Mouse (Mus musculus) ovary, postnatal 14 days (tissue): Measurements from ENCODE around the gene Smo.

Experiments used
- DNase-seq: peaks from one replicate; pipeline ENCODE4 v3.0.0; 2022; ENCODE audit warnings: low spot score

The Smo gene

DNA sequence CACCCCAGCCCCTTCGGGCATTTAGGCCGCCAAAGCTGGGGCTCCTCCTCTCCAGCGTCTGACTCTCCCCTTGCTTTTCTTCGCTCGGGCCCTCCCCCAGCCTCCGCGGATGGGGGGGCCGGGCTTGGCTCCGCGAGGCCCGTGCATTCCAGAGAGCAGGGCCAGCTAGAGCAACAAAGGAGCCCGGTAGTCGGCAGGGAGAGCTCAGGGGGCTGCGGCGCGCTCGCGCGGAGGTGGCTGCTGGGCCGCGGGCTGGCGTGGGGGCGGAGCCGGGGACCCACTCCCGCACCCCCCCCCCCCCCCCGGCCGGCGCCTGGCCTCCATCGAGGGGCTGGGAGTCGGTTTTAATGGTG lies at the start of gene Smo:
Gene Smo, plus strand, starts transcription at position 168 of the 353 bp plus-strand sequence.
- peak; percentile 87 for DNase-seq

DNA sequence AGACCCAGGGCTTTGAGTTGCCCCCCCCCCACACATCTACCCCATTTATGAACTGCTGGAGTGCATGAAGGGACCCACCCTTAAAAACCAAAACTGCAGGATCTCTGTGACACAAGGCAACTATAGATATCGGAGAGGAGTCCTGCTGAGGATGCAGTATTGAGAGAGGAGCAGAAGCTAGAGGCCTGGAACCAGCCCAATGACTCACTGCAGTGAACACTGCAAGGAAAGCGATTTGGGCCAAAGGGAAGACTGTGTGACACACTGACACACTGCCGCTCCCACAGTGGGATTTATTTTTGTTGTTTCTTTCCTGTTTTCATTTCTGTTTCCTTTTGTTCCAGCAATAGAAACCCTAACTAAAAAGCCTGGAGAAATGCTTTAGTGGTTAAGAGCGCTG lies 49.4 kb upstream of the Smo start:
- DNase-seq: no peak

DNA sequence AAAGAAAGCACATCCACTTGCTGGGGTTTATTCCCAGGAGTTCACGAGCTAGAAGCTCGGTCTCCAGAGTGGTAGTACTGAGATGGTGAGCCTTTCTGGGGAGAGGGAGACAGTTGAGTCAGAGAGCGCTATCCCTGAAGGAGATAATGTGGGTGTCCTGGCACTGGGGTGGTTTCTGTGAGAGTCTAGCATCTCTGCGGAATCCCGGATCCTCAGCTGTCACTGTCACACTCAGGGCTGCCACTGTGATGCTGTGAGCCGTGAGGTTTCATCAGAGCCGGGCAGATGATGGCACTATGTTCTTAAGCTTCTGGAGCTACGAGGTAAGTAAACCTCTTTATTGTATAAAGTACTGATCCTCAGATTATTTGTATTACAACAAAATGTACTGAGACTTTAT lies 45.8 kb upstream of the Smo start:
- no peak for DNase-seq

DNA sequence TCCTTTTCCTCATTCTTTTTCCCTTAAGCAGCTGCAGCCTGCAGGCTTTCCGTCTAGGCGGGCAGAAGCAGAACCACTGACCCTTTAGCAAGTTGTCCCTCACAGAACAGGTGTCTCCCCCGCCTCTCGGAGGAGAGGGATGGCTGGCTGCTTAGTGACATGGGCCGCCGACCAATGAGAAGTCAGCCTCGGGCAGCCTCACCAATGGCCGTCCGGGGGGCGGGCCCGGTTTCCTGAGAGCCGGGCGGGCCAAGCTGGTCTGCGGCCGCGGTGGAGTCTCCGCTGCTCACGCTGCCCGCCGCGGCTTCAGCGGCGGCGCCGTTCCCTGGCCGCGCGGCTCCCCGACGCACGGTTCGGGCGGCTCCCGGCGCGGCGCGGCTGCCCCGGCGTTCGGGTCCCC lies 41.4 kb upstream of the Smo start, which contains the start of gene Tspan33:
Gene Tspan33, plus strand, starts transcription at position 270 of the 400 bp plus-strand sequence.
- DNase-seq: peak; percentile 82

DNA sequence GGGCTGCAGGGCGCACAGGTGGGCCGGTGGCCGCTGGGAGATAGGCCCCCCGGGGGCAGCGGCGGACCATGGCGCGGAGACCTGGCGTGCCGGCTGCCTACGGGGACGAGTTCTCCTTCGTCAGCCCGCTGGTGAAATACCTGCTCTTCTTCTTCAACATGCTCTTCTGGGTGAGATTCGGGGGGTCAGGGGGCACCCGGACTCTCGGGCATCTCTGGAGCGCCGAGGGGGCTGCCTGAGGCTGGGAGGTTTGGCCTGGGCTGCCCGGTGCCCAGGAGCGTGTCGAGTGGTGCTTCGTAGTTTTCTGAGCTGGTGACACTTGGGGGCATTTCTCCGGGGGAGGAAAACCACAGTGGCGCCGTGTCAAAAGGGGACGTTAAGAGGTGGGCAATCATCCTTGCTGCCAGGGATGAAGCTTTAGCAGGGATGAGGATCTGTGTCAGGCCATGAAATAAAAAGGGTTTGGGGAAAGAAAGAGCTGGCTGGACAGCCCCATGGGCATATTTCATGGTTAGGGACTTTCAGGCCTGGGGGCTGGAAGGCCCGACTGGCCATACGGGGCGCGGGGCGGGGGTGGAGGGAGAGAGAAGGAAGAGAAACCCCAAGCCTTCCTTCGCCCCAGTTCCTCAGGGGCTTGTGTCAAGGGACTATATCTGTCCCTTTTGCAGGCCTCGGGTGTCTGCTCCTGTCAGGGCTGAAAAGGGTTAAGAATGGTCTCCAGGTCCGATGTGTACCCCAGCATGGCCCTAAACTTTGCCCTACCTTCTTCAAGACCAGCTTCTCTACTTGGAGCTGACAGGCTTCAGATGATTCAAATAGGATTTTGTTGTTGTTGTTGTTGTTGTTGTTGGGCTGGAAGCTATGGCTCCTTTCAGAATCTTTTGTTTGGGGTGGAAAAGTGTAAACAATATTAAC lies 40.7 kb upstream of the Smo start:
- DNase-seq: no peak

DNA sequence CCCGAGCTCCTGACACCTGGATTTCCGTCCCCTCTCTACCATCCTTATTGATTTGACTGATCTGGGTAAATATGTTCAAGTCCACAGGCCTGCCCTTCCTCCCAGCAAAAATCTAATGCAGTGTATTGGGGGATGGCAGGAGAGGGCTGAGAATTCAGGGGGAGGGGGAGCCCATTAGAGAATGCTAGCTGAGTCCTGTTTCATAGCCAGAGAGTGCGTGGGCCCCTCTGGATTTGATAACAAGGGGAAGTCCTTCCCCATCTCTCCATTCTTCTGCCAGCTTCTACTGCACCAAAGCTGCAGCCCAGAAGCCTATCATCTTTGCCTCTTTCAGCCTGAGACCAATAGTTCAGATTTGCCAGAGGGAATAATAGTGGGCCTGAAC lies 40.0 kb upstream of the Smo start:
- no peak for DNase-seq

DNA sequence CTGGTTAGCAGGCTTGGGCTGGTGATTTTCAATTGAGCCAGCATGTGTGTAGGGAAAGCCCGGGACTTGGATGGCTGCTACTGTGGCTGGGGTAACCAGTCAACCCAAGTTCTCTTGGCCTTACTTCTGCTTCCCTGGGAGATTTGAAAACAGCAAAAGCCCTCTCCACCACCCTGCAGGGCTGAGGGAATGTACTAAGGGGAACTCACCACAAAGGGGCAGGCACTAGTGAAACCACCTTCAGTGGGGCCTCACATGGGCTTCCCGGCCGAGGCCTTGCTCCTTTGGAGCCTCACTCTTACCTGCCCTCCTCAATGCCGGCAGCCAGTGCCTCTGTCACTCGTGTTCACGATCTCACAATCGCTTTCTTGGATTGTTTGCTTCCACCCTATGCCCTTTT lies 39.3 kb upstream of the Smo start:
- no peak for DNase-seq

DNA sequence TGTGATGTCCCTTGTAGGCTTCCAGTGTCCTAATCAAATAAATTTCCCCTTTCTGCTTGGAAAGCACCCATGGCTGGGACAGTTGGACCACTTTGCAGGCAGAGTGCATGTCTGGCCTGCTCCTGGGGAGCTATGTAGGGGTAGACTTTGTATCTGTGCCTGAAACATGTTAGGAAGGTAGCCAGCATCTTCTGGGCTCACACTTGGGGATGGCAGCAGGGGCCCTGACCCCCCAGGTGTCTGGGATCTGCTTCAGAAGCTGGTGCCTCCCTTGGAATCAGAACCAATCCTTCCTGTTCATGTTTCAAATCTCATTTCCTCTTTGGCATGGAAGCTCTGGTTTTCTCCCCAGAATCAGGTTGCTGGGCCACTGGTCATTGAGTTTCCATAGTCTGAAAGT lies 38.2 kb upstream of the Smo start:
- DNase-seq: no peak

DNA sequence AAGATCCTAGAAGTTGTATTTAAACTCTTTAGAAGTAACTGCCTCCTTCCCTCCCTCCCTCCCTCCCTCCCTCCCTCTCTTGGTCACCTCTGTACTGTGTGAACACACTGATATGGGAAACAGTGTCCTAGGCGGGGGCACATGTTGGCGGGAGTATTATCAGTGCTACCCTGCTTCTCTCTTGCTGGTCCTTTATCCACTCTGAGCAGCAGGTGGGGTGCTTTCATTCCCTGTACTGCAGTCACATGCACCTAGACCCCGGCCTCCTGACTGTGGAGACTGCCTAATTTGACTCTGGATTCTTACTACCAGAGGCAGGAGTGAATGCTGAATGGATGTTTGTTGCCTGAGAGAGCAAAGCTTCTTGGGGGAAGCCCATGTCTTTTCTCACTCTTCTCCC lies 37.8 kb upstream of the Smo start:
- no peak for DNase-seq

DNA sequence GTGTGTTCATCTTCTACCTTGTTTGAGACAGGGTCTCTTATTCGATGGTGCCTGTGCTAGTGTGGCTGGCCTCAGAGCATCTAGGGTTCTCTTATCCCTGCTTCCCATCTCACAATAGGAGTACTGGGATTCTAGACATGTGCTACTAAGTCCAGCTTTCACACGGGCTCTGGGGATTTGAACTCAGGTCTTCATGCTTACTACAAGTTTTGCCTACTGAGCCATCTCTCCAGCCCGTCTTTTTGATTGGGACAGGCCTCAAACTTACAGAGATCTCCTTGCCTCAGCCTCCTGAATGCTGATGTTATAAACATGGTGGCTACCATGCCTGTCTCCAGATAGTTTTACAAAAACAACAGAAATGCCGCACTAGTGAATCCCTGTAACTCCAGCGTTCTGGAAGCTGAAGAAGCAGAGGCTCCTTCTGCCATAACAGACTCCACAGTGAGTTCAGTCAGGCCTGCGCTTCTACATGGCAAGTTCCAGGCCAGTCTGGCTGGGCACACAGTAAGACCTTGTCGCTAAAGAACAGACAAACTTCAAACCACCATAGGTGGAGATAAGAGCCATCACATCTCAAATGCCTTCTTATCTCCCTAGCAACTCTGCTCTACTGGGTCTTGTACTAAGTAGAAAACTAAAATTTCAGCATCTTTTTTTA lies 36.1 kb upstream of the Smo start:
- DNase-seq: no peak

DNA sequence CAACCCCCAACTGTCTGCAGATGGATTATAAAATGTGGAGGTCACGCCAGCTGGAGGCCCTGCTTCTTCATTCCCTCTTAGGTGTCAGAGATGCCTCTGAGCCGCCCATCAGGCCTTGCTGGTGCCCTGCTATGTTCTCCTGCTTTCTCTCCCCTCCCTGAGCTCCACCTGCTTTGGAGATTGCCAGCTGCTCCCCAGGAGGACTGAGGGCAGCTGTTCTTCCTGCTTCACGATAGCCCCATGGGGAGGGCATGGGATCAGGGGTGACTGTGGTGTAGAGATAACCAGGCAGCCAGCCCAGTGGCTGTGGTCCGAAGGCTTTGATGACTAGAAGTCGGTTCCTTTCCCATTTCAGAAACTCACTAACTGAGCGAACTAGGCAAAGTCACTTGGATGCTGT lies 34.3 kb upstream of the Smo start:
- no peak for DNase-seq

DNA sequence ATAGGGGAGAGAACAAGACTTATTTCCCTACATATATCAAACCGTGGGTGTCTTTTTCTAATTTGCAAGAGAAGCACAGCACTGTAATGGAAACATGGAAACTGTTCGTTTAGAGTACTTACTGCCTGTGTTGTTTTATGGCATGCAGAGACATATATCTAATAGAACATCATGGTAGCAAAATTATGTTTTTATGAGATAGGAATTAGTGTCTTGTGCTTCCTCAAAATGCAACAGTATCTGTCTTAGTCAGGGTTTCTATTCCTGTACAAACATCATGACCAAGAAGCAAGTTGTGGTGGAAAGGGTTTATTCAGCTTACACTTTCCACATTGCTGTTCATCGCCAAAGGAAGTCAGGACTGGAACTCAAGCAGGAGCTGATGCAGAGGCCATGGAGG lies 33.2 kb upstream of the Smo start:
- DNase-seq: no peak

DNA sequence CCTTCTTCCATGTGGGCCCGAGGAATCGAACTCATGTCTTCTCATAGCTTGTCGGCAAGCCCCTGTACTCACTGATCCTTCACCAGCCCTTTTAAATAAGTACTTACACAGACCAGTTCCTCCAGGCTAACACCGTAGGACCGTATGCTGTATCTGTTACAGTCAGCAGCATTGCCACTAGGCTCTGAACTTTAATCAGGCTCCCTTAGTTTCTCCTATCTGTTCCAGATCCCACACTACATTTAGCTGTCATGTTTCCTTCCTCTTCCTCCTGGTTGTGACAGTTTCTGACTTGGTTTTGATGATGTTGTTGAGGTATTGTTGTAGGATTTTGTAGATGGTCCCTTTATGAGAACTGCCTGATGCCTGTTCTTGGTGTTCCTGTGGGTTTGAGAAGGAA lies 31.2 kb upstream of the Smo start:
- no peak for DNase-seq

DNA sequence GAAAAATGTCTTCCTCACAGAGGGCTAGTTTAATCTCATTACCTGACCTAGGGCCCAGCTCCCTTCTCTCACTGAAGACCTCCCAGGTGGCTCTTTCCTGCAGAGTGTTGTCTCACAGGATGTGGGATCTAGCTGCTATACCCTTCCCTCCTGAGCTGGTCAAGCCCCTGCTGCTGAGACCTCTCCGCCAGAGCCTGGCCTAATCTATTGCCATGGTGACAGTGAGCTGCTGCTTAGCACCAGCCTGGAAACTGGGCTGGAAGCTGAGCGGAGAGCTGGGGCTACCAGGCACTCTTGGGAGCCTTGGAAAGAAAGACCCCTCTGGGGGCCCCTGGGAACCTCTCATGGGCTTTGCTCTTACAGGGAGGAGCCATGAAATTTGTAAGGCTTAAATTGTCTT lies 27.4 kb upstream of the Smo start:
- DNase-seq: no peak

DNA sequence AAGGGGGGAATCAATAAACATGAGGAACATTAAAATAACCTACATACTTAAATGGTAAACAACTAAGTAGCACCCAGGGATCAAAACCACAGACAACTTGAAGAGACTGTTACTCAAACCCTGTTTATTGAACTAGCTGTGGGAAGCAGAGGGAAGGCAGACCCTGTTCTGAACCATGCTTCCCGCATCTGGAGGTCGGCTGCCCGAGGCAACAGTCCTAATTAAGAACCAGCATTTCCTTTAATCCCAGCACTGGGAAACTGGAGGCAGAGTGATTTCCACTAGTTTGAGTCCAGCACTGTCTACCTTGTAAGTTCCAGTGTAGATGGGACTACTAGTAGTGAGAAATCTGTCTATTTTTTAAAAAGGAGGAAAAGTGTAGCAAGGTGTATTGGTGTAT lies 24.0 kb upstream of the Smo start:
- no peak for DNase-seq

DNA sequence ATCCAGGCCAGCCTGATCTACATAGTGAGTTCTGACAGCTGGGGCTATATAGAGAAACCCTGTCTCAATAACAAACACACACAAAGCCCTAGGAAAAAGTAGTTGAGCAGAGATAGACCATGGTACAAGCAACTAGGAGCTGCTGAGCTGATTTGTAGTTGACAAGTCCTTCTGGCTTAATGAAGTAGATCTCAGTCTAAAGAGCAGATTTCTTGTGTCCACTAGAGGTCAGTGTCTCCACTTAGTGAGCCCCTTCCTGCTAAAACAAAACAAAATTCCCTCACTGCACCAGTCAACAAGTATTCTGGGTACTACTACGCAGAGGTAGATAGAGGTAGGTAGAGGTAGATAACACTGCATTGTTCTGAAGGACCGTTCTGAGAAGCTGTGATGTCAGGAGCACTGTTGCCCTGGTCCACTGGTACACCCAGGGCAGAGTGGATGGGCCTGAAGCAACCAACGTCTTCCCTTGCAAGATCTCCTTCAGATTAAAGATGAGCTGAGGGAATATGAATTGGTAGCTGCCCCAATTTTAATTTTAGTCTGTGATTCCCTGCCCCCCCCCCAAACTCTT lies 23.2 kb upstream of the Smo start:
- no peak for DNase-seq

DNA sequence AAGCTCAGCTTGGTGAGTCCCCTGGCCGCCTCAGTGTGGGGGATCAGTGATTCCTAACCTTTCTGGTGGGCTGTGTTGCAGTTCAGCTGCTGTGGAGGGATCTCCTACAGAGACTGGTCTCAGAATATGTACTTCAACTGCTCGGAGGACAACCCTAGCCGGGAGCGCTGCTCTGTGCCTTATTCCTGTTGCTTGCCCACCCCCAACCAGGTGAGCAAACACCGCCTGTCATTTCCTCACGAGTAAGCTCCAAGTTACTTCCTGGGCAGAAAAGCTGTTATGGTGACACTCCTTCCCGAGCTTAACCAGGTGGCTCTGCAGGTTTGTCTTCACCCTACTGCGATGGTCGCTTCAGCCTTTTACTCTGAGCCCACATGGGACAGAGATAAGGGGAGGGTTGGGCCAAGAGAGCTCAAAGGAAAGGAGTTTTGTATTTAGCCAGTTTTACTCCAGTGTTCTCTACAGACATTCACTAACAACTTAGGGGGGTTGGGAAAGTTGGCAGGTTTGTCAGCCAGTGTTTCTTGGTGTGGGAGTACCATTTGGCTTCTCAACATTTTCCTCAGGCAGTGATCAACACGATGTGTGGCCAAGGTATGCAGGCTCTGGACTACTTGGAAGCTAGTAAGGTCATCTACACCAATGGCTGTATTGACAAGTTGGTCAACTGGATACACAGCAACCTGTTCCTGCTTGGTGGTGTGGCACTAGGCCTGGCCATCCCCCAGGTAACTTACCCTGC lies 18.5 kb upstream of the Smo start:
- DNase-seq: no peak

DNA sequence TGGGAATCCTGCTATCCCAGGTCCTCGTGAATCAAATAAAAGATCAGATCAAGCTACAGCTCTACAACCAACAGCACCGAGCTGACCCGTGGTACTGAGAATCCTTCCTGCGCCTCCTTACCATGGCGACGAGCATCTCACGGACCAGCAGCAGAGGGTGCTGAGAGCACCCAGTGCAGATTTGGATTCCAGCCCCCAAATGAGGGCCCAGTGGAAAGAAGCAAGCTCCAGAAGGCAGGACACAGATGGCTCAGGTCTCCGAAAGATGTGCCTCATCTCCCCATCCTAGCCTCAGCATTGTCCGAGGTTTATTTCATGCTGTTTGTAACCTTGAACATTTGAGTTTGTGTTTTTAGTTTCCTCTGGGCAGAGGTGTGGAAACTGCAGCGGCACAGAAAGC lies 17.8 kb upstream of the Smo start:
- no peak for DNase-seq

DNA sequence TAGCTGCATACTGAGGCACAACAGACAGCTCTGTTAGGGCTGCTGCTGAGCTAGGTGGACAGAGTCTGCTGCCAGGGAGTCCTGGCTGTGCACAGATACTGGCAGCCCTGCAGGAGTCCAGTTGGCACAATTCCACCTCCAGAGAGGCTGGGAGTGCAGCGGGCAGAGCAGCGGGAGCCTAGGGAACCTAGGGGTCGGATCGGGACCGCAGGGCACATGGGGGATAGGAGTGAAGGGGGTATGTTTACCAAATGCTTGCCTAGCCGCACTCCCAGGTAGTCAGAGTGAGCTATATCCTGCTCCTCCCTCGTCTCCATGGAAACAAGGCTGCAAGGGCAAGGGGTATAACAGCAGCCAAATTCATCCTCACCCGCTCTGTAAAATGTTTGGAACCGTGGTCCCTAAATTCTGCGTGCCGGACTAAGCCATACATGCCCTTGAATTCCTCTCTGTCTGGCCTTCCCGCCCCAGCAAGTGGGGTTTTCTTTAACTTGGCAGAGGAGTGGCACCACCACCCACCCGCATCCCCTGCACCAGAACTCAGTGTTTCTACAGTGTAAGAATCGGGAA lies 17.3 kb upstream of the Smo start:
- DNase-seq: no peak

DNA sequence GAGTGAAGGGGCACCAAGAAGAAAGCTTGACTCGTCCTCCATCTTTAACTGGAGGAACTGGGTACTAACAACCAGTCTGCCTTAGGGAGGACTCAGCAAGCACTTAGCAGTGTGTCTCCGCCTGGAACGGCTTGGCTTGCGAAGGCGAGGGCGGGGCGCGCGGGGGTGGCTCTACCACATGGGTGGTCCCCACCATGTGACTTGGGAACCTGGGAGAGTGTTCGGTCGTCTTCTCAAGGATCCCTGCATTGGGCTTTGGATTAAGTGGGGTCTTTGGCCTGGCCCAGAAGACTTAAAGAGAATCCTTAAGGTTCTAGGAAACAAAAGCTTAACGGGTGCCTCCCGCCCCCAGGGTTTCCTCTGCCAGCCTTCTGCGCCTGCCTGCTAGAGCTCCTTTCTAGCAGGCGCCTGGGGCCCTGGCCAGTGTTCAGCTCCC lies 16.4 kb upstream of the Smo start:
- DNase-seq: peak; percentile 75

DNA sequence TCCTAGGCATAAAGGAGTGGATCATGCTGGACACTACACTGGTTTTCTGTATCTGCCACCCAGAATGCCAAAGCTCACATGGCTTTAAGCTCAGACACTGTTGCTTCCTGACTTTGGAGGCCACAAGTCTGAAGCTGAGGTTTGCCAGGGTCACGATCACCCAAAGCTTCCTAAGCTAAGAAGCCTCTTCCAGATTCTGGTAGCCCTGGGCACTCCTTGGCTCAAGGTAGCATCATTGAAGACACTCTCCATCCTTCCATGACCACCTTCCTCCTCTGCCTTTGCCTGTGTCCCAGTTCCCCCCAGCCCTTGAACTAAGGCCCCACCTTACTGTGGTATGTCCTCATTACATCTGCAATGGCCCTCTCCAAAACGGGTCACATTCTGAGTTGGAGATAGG lies 13.4 kb upstream of the Smo start:
- DNase-seq: no peak

DNA sequence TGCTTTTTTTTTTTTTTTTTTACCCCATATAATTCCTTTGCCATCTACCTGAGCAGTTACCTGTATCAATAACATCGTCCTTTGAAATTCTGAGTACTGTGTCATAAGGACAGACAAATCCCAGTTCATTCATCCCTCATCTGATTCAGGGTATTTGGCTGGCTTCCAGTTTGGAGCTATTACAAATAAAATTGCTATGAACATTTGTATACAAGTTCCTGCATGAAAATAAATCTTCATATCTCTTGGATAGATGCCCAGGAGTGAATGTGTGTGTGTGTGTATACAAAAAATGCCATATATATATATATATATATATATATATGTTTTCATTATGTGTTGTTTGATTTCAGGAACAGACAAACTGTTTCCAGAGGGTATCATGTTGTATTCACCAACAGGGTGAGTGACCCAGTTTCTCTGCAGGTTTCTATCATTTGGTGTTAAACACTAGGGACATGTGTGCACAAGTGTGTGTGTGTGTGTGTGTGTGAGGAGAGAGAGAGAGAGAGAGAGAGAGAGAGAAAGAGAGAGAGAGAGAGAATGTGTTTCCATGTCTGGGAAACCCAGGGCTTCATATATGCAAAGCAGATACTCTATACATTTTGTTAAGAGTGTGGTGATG lies 8.6 kb upstream of the Smo start:
- DNase-seq: no peak
